Mouse (Mus musculus): ENCODE results near the gene Tpk1. TPM values are rescaled to one million over a fixed set of nuclear protein-coding genes. Genes with fewer than 3 reads are reported as not detected.
A peak's percentile ranks its signal among the peaks of the same experiment; 100 is the strongest.
"Not testable (repeated sequence)": the region's sequence is repeated elsewhere in the genome, so short reads cannot be mapped to it uniquely, and the experiment has no call there.

Gene Tpk1
- polyA plus RNA-seq, 1 experiment: 8.4 TPM

DNA sequence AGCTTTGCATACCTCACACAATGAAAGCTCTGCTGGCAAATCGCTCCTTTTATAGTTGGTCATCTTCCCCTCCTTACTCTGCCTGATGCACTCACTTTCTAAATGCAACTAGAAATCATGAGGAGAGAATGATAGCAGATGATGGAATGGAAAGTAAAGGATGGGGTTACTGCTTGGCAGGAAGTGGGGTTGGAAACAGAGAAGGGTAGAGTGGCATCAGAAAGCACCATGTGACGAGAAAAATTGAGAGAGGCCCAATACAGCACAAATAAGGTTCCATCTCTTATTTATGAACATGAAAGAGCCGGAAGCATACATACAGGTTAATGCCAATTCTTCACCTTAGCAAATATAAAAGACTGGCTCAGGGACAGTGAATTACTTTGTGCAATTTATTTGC, 133.3 kb downstream of the Tpk1 start:
- no peak for DNase-seq (ENCODE audit: low read depth, low spot score)
- WGBS: 75% methylated on average over 3 of the region's 3 CpGs

GRCm38 (mm10) chr6:43531996-43532395, 134.1 kb downstream of the Tpk1 start:
- DNase-seq (ENCODE audit: low read depth, low spot score): no peak

DNA sequence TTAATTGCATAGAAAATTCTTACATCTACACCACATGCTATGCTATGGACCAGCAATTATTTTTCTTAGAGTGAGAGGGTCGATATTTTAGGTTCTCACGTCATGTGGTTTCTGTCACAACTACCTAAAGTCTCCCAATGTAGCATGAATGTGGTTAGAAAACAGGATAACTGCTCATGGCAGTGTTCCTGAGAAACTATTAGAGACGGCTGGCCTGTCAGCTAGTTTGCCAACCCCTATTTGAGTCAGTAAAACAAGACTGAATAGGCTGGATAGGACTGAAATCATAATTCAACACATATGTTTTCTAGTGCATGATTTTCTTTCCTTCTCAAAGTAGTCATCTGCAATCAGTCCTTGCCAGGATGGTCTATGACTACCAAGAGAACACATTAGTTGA, 137.1 kb downstream of the Tpk1 start:
- no peak for DNase-seq (ENCODE audit: low read depth, low spot score)
- WGBS: 79% methylated on average over 3 of the region's 3 CpGs

- no peak for DNase-seq (ENCODE audit: low read depth, low spot score)
- 60% methylated on average over 2 of the region's 2 CpGs for WGBS
Observed at GRCm38 (mm10) chr6:43525028-43525427, 141.1 kb downstream of the Tpk1 start.

GRCm38 (mm10) chr6:43522046-43522445, 144.0 kb downstream of the Tpk1 start:
- no peak for DNase-seq (ENCODE audit: low read depth, low spot score)
- 50% methylated on average over 1 of the region's 1 CpGs for WGBS

- no peak for DNase-seq (ENCODE audit: low read depth, low spot score)
- 61% methylated on average over 2 of the region's 2 CpGs for WGBS
Observed at GRCm38 (mm10) chr6:43520218-43520617, 145.9 kb downstream of the Tpk1 start.

- no peak for DNase-seq (ENCODE audit: low read depth, low spot score)
Observed at GRCm38 (mm10) chr6:43518378-43518777, 147.7 kb downstream of the Tpk1 start.

- no peak for DNase-seq (ENCODE audit: low read depth, low spot score)
- WGBS: 83% methylated on average over 2 of the region's 2 CpGs
Observed at GRCm38 (mm10) chr6:43517316-43517655, 148.8 kb downstream of the Tpk1 start.

GRCm38 (mm10) chr6:43516593-43517315, 149.3 kb downstream of the Tpk1 start:
- no peak for DNase-seq (ENCODE audit: low read depth, low spot score)
- 95% methylated on average over 2 of the region's 2 CpGs for WGBS

DNA sequence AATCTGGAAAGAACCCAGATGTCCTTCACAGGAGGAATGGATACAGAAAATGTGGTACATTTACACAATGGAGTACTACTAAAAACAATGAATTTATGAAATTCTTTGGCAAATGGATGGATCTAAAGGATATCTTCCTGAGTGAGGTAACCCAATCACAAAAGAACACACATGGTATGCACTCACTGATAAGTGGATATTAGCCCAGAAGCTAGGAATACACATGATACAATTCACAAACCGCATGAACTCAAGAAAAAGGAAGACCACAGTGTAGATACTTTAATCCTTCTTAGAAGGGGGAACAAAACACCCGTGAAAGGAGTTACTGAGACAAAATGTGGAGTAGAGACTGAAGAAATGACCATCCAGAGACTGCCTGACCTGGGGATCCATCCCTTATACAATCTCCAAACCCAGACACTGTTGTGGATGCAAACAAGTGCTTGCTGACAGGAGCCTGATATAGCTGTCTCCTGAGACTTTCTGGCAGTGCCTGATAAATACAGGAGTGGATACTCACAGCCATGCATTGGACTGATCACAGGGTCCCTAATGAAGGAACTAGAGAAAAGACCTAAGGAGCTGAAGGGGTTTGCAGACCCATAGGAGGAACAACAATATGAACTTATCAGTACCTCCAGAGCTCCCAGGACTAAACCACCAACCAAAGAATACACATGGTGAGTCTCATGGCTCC, 159.2 kb downstream of the Tpk1 start:
- not testable (repeated sequence) for DNase-seq (ENCODE audit: low read depth, low spot score)
- 88% methylated on average over 2 of the region's 2 CpGs for WGBS

- WGBS: 91% methylated on average over 5 of the region's 5 CpGs
- DNase-seq (ENCODE audit: low read depth, low spot score): no peak
Observed at GRCm38 (mm10) chr6:43504609-43505230, 161.4 kb downstream of the Tpk1 start.

DNA sequence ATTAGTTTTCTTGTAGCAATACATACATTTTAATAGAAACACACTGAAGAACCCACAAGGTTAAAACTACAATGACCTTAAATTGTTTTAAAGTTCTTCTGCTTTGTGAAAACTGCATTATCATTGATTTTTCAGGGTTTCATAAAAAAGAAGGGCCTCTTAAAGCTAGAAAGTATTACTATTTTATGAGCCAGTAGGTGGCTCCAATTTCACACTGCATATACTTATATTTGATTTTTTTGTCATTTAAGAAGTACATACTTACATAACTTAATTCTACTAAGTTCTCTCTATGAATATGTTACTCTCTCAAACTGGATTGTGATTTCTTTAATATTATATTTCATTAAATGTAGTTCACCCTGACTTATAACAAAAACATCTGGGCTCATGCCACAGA, 173.7 kb downstream of the Tpk1 start:
- no peak for DNase-seq (ENCODE audit: low read depth, low spot score)

DNA sequence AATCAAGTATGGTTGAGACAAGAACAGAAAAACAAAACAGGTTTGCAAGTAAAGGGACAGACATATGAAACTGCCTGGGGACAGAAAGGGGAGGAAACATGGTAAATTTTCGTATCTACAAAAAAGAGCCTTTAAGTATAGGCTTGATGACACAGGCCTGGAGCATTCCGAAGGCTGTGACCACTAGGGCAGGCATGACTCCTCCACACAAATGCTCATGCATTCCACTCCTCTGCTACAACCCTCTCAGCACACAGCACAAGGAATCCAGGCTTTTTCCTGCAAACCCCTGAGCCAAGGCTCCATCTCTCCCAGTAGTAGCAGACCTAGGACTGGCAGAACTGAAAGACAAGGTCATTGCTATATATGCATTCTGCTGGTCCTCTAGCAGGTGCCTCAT, 179.4 kb downstream of the Tpk1 start:
- no peak for DNase-seq (ENCODE audit: low read depth, low spot score)
- 88% methylated on average over 2 of the region's 2 CpGs for WGBS

DNA sequence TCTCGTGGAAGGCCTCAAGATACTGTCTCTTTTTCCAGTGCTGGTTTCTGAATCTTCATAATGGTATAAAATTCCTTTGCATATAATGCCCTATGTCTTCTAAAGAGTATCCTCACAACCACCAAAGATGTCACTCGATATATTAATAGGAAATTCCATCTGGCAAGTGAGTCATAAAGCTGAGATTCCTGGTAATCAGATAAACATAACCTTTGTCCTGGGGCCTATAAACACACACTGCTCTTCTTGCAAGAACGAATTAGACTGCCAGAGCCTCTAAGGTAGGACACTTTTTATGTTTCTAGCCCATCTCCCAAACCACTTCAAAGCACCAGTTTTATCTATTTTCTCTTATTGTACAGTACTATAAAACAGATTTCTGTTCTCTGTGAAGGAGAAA, 185.4 kb downstream of the Tpk1 start:
- 33% methylated on average over 3 of the region's 3 CpGs for WGBS

DNA sequence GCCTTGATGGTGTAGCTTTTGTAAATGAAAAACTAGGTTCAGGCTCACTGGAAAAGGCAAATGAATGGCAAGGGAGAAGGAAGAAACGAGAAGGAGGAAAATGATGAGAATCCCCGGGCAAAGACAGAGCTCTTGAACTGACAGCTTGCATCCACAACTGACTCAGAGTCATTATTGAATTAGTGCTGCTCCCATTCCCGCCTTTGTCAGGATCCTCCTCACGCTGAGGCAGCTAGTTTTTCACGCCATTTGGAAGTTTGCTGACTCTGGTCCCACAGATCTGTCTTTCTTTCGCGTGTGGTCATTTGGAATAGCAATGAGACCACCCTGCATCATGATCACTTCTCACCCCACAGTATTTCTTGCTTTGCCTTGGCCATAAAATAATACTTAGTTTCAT, 187.3 kb downstream of the Tpk1 start:
- WGBS: 81% methylated on average over 7 of the region's 7 CpGs
- DNase-seq (ENCODE audit: low read depth, low spot score): no peak

More for the DNA sequence above, 185.4 kb downstream of the Tpk1 start:
- DNase-seq (ENCODE audit: low read depth, low spot score): no peak

GRCm38 (mm10) chr6:43476406-43476805, 189.7 kb downstream of the Tpk1 start:
- 48% methylated on average over 3 of the region's 3 CpGs for WGBS

DNA sequence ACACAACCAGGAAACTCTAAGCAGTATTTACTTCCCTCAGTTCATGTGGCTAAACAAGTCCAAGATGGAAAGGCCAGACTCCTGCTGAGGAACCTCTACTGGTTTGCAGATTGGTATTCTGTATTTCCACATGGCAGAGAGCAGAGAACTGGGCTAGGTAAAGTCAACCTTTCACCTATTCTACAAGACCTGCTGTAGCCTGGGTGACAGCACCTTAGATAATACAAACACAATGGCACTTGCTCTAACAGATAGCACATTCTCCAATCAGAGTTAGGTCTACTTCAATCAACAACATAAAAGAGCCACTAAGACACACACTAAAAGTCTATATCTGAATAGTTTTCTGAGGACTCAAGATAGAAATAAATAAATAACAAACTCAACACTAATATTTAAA, 190.2 kb downstream of the Tpk1 start:
- no peak for DNase-seq (ENCODE audit: low read depth, low spot score)

More at GRCm38 (mm10) chr6:43476406-43476805, 189.7 kb downstream of the Tpk1 start:
- peak; percentile 10 for DNase-seq (ENCODE audit: low read depth, low spot score)

- WGBS: 85% methylated on average over 1 of the region's 1 CpGs
- no peak for DNase-seq (ENCODE audit: low read depth, low spot score)
Observed at GRCm38 (mm10) chr6:43471556-43471955, 194.5 kb downstream of the Tpk1 start.

DNA sequence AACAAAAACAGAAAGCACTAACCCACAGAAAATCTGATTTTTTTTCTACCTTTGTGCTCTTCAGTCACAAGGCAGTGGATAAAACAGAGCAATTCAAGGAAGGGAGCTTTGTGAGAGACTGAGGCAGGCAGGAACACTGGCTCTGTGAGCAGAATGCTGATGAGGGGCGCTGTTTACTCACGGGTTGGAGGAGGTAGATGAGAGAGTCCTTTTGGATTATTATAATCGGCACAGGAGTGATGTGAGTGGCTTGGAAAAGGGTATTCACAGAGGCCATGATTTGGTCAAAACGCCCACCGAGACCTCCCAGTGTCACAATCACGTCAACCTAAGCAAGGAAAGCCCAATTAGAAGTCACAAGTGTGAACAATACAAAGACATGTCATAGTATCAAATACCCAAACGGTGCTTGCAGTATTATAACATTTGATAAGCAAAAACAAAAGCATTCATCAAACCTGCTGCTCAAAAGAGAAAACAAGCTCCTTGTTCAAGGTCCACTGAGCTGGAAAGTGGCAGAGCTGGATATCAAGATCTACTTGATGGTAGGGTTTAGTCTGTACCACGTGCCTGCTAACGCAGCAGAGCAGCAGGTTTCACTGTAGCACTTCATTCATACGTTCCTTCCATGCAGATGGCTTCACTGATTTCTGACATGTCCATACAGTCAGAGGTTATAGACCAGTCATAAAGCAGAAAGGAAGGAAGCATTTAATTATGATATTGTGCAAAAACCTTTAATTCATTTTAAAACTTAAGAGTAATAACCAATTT, 197.1 kb downstream of the Tpk1 start:
- no peak for DNase-seq (ENCODE audit: low read depth, low spot score)
- 91% methylated on average over 10 of the region's 10 CpGs for WGBS

GRCm38 (mm10) chr6:43462849-43463369, 203.2 kb downstream of the Tpk1 start:
- 64% methylated on average over 2 of the region's 2 CpGs for WGBS
- no peak for DNase-seq (ENCODE audit: low read depth, low spot score)

All from large intestine, adult 2 months (tissue).